Mouse (Mus musculus) monocyte, adult 2 months (primary cell): ENCODE data around the gene Gemin6.
"Not testable (repeated sequence)": the region's sequence is repeated elsewhere in the genome, so short reads cannot be mapped to it uniquely, and the experiment has no call there.

Experiments used
- DNase-seq, 2 experiments: peaks; one replicate each; pipeline ENCODE4 v3.0.0; 2022; ENCODE audit warnings: low spot score in 2 of 2, low read depth in 1 of 2

Gene Gemin6

GRCm38 (mm10) chr17:80233844-80234243, 9.6 kb downstream of the Gemin6 start:
- DNase-seq, result no peak

- no peak for DNase-seq
Observed at GRCm38 (mm10) chr17:80234376-80234775, 10.1 kb downstream of the Gemin6 start.

GRCm38 (mm10) chr17:80235477-80235876, 11.2 kb downstream of the Gemin6 start:
- no peak for DNase-seq

GRCm38 (mm10) chr17:80236805-80237204, 12.6 kb downstream of the Gemin6 start:
- no peak for DNase-seq

- no peak for DNase-seq
Observed at GRCm38 (mm10) chr17:80237475-80237874, 13.2 kb downstream of the Gemin6 start.

- DNase-seq, result no peak
Observed at GRCm38 (mm10) chr17:80241594-80241993, 17.4 kb downstream of the Gemin6 start.

GRCm38 (mm10) chr17:80243116-80243515, 18.9 kb downstream of the Gemin6 start:
- no peak for DNase-seq

GRCm38 (mm10) chr17:80252757-80253525, 28.7 kb downstream of the Gemin6 start:
- no peak for DNase-seq

- DNase-seq, result no peak
Observed at GRCm38 (mm10) chr17:80254421-80254820, 30.2 kb downstream of the Gemin6 start.

- no peak for DNase-seq
Observed at GRCm38 (mm10) chr17:80255208-80255607, 31.0 kb downstream of the Gemin6 start.

- no peak for DNase-seq
Observed at GRCm38 (mm10) chr17:80267065-80267464, 42.8 kb downstream of the Gemin6 start.

- no peak for DNase-seq
Observed at GRCm38 (mm10) chr17:80268151-80268550, 43.9 kb downstream of the Gemin6 start.

GRCm38 (mm10) chr17:80270622-80271021, 46.4 kb downstream of the Gemin6 start:
- DNase-seq, result not testable (repeated sequence)
